Mouse (Mus musculus) MEL (cell line): ENCODE results near the gene Vmn1r212. TPM values are rescaled to one million over a fixed set of nuclear protein-coding genes. Genes with fewer than 3 reads are reported as not detected.
"Not testable (repeated sequence)": the region's sequence is repeated elsewhere in the genome, so short reads cannot be mapped to it uniquely, and the experiment has no call there.

Experiments used
- DNase-seq: peaks from one replicate; pipeline ENCODE4 v3.0.0; 2011; ENCODE audit warnings: low read depth, low spot score
- H3K27ac ChIP-seq: 2 replicates; pipeline ENCODE4 v1.5.1; 2012; ENCODE audit warnings: low read depth, mild to moderate bottlenecking, control low read depth, low read length, moderate library complexity; ENCODE audit not compliant: control insufficient read depth
- H3K27me3 ChIP-seq, 2 experiments: fragments of 150-350 bp in 1 of 2; sonication (generic) in 1 of 2; 2 replicates each; pipeline ENCODE4 v1.6.1; 2012; ENCODE audit warnings: low read length in 2 of 2, mild to moderate bottlenecking in 2 of 2, improper control_type of control experiment in 1 of 2, moderate library complexity in 1 of 2; ENCODE audit not compliant: insufficient read depth in 2 of 2, control insufficient read depth in 1 of 2
- H3K36me3 ChIP-seq, 2 experiments: 2 replicates each; pipeline ENCODE4 v1.6.1; 2012 to 2014; ENCODE audit warnings: low read length in 2 of 2, improper control_type of control experiment in 1 of 2, inconsistent platforms in 1 of 2, mild to moderate bottlenecking in 1 of 2; ENCODE audit not compliant: insufficient read depth in 2 of 2, control insufficient read depth in 1 of 2
- H3K4me1 ChIP-seq, 2 experiments: fragments of 150-350 bp in 1 of 2; sonication (generic) in 1 of 2; 2 replicates each; pipeline ENCODE4 v1.6.1; 2012; ENCODE audit warnings: low read length in 2 of 2, improper control_type of control experiment in 1 of 2, mild to moderate bottlenecking in 1 of 2; ENCODE audit not compliant: insufficient read depth in 2 of 2, control insufficient read depth in 1 of 2
- H3K4me3 ChIP-seq, 2 experiments: fragments of 150-350 bp in 1 of 2; sonication (generic) in 1 of 2; 2 replicates each; pipeline ENCODE4 v1.5.1; 2012; ENCODE audit warnings: low read depth in 2 of 2, low read length in 2 of 2, mild to moderate bottlenecking in 2 of 2, moderate library complexity in 2 of 2, control low read depth in 1 of 2, improper control_type of control experiment in 1 of 2; ENCODE audit not compliant: control insufficient read depth in 1 of 2, insufficient read depth in 1 of 2
- H3K79me2 ChIP-seq: 2 replicates; pipeline ENCODE4 v1.6.1; 2012; ENCODE audit warnings: mild to moderate bottlenecking, low read length, moderate library complexity; ENCODE audit not compliant: control insufficient read depth, poor library complexity, insufficient read depth
- H3K9ac ChIP-seq: 2 replicates; pipeline ENCODE4 v1.6.1; 2012; ENCODE audit warnings: low read depth, mild to moderate bottlenecking, control low read depth, low read length, moderate library complexity; ENCODE audit not compliant: control insufficient read depth, poor library complexity, severe bottlenecking
- H3K9me3 ChIP-seq: fragments of 150-350 bp; sonication (generic); replicated peaks from 2 replicates; pipeline ENCODE4 v1.6.1; 2012; ENCODE audit warnings: mild to moderate bottlenecking, low read length, improper control_type of control experiment, moderate library complexity; ENCODE audit not compliant: insufficient read depth
- CTCF ChIP-seq, 3 experiments: IDR thresholded peaks in 2 of 3; conservative IDR thresholded peaks in 1 of 3; 2 replicates each; pipeline ENCODE4 v1.5.1; 2011 to 2012; ENCODE audit warnings: low read length in 3 of 3, low read depth in 2 of 3, mild to moderate bottlenecking in 2 of 3, improper control_type of control experiment in 1 of 3, inconsistent platforms in 1 of 3, mixed read lengths in 1 of 3, moderate library complexity in 1 of 3; ENCODE audit not compliant: control insufficient read depth in 1 of 3, insufficient read depth in 1 of 3, poor library complexity in 1 of 3, severe bottlenecking in 1 of 3
- POLR2A ChIP-seq, 2 experiments: IDR thresholded peaks; 2 replicates each; pipeline ENCODE4 v1.6.1; 2011 to 2012; ENCODE audit warnings: low read length in 2 of 2, mild to moderate bottlenecking in 2 of 2, control low read depth in 1 of 2, improper control_type of control experiment in 1 of 2, low read depth in 1 of 2, moderate library complexity in 1 of 2; ENCODE audit not compliant: control insufficient read depth in 1 of 2, insufficient read depth in 1 of 2, poor library complexity in 1 of 2
- polyA plus RNA-seq, 2 experiments: library from polyadenylated mRNA; stranded (reverse) in 1 of 2; unstranded in 1 of 2; fragments of >175 nt in 1 of 2; fragments of >200 nt in 1 of 2; gene quantifications; 2 replicates each; pipeline versions ENCODE4 v1.2.1 to v1.2.4; 2012; ENCODE audit warnings: low replicate concordance in 2 of 2, low read depth in 1 of 2; ENCODE audit not compliant: insufficient read length in 2 of 2, insufficient read depth in 1 of 2, missing spikeins in 1 of 2
- total RNA-seq: library from RNA; depleted of rRNA; stranded (reverse); fragments of 300-350 nt; gene quantifications from 2 replicates; pipeline ENCODE4 v1.2.3, GENCODE M21; 2012; rRNA removed

Gene Vmn1r212
- total and polyA plus RNA-seq, 3 experiments: not detected

DNA sequence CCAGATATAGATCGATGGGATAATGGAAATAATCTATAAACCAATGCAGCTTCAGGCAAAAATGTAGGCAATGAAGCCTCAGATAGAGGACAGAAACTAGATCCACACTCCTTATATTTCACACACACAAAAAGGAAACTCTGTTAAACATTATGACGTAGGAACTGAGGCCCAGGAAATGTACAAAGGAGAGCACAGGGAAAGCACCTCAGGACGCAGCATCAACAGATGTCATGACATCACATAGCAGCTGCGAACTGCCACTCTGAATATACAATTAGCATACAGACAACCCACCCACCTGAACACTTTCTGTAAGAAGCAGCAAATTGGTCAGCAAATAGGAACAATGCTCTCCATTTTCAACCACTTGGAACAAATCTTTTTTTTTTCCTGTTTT is 29.2 kb downstream of the Vmn1r212 start:
- Histone ChIP-seq H3K9ac (no peak overlapping the region), H3K27me3 (no peaks in the 10 kb centered on the region), H3K27ac (no peak overlapping the region), H3K4me1 (no peaks in the 10 kb centered on the region), H3K9me3 (no peaks in the 10 kb centered on the region), H3K79me2 (no peaks in the 10 kb centered on the region), H3K4me3 (no peak overlapping the region), H3K36me3 (no peaks in the 10 kb centered on the region)
- DNase-seq: no peak
- no peak for TF ChIP-seq CTCF (IDR thresholded peaks at IDR 0.05 in 2 of 3, conservative IDR thresholded peaks at IDR 0.05 in 1 of 3; ENCODE audit: control insufficient read depth in 1 of 3, insufficient read depth in 1 of 3, low read depth in 2 of 3, low read length in 3 of 3, poor library complexity in 1 of 3, severe bottlenecking in 1 of 3)

GRCm38 (mm10) chr13:22846798-22847197 is 37.2 kb downstream of the Vmn1r212 start:
- no peak for DNase-seq
- Histone ChIP-seq H3K9ac (no peak overlapping the region), H3K27ac (no peak overlapping the region), H3K4me3 (no peak overlapping the region), H3K79me2 (no peaks in the 10 kb centered on the region), H3K9me3 (no peaks in the 10 kb centered on the region), H3K27me3 (no peaks in the 10 kb centered on the region), H3K36me3 (no peaks in the 10 kb centered on the region), H3K4me1 (no peaks in the 10 kb centered on the region)
- TF ChIP-seq POLR2A (IDR thresholded peaks at IDR 0.05; ENCODE audit: control insufficient read depth in 1 of 2, insufficient read depth in 1 of 2, low read depth in 1 of 2, low read length in 2 of 2, poor library complexity in 1 of 2): no peak

DNA sequence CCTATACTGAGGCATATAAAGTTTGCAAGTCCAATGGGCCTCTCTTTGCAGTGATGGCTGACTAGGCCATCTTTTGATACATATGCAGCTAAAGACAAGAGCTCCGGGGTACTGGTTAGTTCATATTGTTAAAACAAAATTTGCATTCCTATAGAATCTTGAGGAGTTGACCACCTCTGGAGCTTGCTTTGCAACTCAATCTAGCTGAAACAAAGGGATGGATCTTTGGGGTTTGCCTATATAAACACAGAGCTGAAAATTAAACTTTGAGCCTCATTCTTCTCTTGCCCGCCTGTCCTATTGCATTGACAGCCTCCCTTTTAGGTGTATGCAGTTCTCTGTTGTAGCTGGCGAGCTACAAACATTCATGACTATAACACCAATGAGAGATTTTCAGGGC is 39.7 kb downstream of the Vmn1r212 start:
- not testable (repeated sequence) for H3K36me3 ChIP-seq, H3K27ac ChIP-seq, H3K4me3 ChIP-seq, H3K9ac ChIP-seq, H3K79me2 ChIP-seq, H3K4me1 ChIP-seq, H3K9me3 ChIP-seq, DNase-seq, H3K27me3 ChIP-seq

Other genes with a start within 250 kb of the Vmn1r212 start
- gene Vmn1r207-ps, start 154.6 kb downstream of the Vmn1r212 start, total RNA-seq: not detected in 2 replicates
- not detected for gene Vmn1r207-ps, start 154.6 kb downstream of the Vmn1r212 start, polyA plus RNA-seq
- not detected in 2 replicates for gene Vmn1r208, start 106.8 kb downstream of the Vmn1r212 start, total RNA-seq
- not detected for gene Vmn1r208, start 106.8 kb downstream of the Vmn1r212 start, polyA plus RNA-seq
- under 0.01 TPM in 1 of 2 replicates, not detected in the other for gene Vmn1r209, start 74.5 kb downstream of the Vmn1r212 start, total RNA-seq
- not detected for gene Vmn1r209, start 74.5 kb downstream of the Vmn1r212 start, polyA plus RNA-seq
- 0.10 and 0.15 TPM in 2 replicates for gene Vmn1r210, start 52.9 kb downstream of the Vmn1r212 start, total RNA-seq
- gene Vmn1r210, start 52.9 kb downstream of the Vmn1r212 start, polyA plus RNA-seq: under 1 TPM in 1 of 2 experiments, not detected in 1; 0.84 TPM
- 0.10 TPM in 1 of 2 replicates, not detected in the other for gene Vmn1r211, start 26.6 kb downstream of the Vmn1r212 start, total RNA-seq
- under 1 TPM in 1 of 2 experiments, not detected in 1; 0.08 TPM for gene Vmn1r211, start 26.6 kb downstream of the Vmn1r212 start, polyA plus RNA-seq
- gene Vmn1r213, start 123.5 kb upstream of the Vmn1r212 start, total RNA-seq: not detected in 2 replicates
- not detected for gene Vmn1r213, start 123.5 kb upstream of the Vmn1r212 start, polyA plus RNA-seq
- gene Vmn1r214, start 146.2 kb upstream of the Vmn1r212 start, total RNA-seq: not detected in 2 replicates
- gene Vmn1r214, start 146.2 kb upstream of the Vmn1r212 start, polyA plus RNA-seq: not detected
- gene Vmn1r215, start 183.8 kb upstream of the Vmn1r212 start, total RNA-seq: not detected in 2 replicates
- gene Vmn1r215, start 183.8 kb upstream of the Vmn1r212 start, polyA plus RNA-seq: not detected
- not detected in 2 replicates for gene Vmn1r217, start 234.0 kb upstream of the Vmn1r212 start, total RNA-seq
- not detected for gene Vmn1r217, start 234.0 kb upstream of the Vmn1r212 start, polyA plus RNA-seq
- not detected in 2 replicates for gene Vmn1r218, start 248.9 kb upstream of the Vmn1r212 start, total RNA-seq
- under 1 TPM in 1 of 2 experiments, not detected in 1; 0.01 TPM for gene Vmn1r218, start 248.9 kb upstream of the Vmn1r212 start, polyA plus RNA-seq